Mouse (Mus musculus): ENCODE measurements around the gene Nfrkb. TPM values are rescaled to one million over a fixed set of nuclear protein-coding genes. Genes with fewer than 3 reads are reported as not detected.

Nfrkb gene
- polyA plus RNA-seq (2017; shearing (Covaris generic)), result 74.2 TPM

GRCm38 (mm10) chr9:31385947-31386354 lies at the start of gene Nfrkb:
Gene Nfrkb, plus strand, starts transcription at chr9:31386192.

GRCm38 (mm10) chr9:31463692-31464474 lies 77.9 kb downstream of the Nfrkb start, which contains the start of gene Tmem45b:
Gene Tmem45b, minus strand, starts transcription at chr9:31464462.

Other genes with a start within 250 kb of the Nfrkb start
- gene Aplp2, start 174.4 kb upstream of the Nfrkb start, polyA plus RNA-seq (2017; shearing (Covaris generic)), result 96.2 TPM
- 14.8 TPM for gene Prdm10, start 105.7 kb upstream of the Nfrkb start, polyA plus RNA-seq (2017; shearing (Covaris generic))
- gene Tmem45b, start 78.3 kb downstream of the Nfrkb start, polyA plus RNA-seq (2017; shearing (Covaris generic)), result not detected